Mouse (Mus musculus): Measurements from ENCODE around the gene Usp33.

- TF ChIP-seq CTCF (IDR thresholded peaks at IDR 0.05; ENCODE audit: borderline replicate concordance, insufficient read depth, low read depth, low read length) (no peak), POLR2A (IDR thresholded peaks at IDR 0.05; ENCODE audit: borderline replicate concordance, insufficient read depth, low read length) (no peak)
These were observed 10.5 kb downstream of the Usp33 start for GRCm38 (mm10) chr3:152356751-152357150.

Data from cerebellum, adult 2 months (tissue).